Mouse (Mus musculus) forebrain, embryonic 16.5 days (tissue): ENCODE measurements around the gene Tex46. TPM values are rescaled to one million over a fixed set of nuclear protein-coding genes. Genes with fewer than 3 reads are reported as not detected.

Experiments used
- ATAC-seq: fragments of 200-750 bp; cut with Nextera tagmentation; 2 replicates; pipeline ENCODE4 v1.8.0; 2017; ENCODE audit warnings: mild to moderate bottlenecking, moderate library complexity
- H3K27ac ChIP-seq: fragments of 300-500 bp; sonication (generic); 2 replicates; pipeline ENCODE4 v1.5.1; 2014; ENCODE audit warnings: low read length, control low read depth
- H3K27me3 ChIP-seq: fragments of 300-500 bp; sonication (generic); replicated peaks from 2 replicates; pipeline ENCODE4 v1.6.1; 2014; ENCODE audit warnings: low read length; ENCODE audit not compliant: control insufficient read depth, insufficient read depth
- H3K36me3 ChIP-seq: fragments of 300-500 bp; sonication (generic); 2 replicates; pipeline ENCODE4 v1.6.1; 2014; ENCODE audit not compliant: control insufficient read depth, insufficient read depth
- H3K4me1 ChIP-seq: fragments of 300-500 bp; sonication (generic); replicated peaks from 2 replicates; pipeline ENCODE4 v1.6.1; 2014; ENCODE audit warnings: low read length; ENCODE audit not compliant: control insufficient read depth, insufficient read depth
- H3K4me2 ChIP-seq: fragments of 300-500 bp; sonication (generic); 2 replicates; pipeline ENCODE4 v1.6.1; 2014; ENCODE audit warnings: mild to moderate bottlenecking, low read length, control low read depth
- H3K4me3 ChIP-seq: fragments of 300-500 bp; sonication (generic); replicated peaks from 2 replicates; pipeline ENCODE4 v1.5.1; 2014; ENCODE audit warnings: mild to moderate bottlenecking, low read length, control low read depth
- H3K9ac ChIP-seq: fragments of 300-500 bp; sonication (generic); replicated peaks from 2 replicates; pipeline ENCODE4 v1.6.1; 2014; ENCODE audit warnings: low read depth, low read length, control low read depth
- H3K9me3 ChIP-seq: fragments of 300-500 bp; sonication (generic); 2 replicates; pipeline ENCODE4 v1.6.1; 2016; ENCODE audit warnings: low read length; ENCODE audit not compliant: control insufficient read depth
- WGBS: fragments of 180-500 bp; shearing (Covaris S2); extraction: QIAGEN DNeasy Blood & Tissue Kit; methylation state at CpG from one replicate; pipeline ENCODE4 v1.1.7; 2014; 5-methylcytosine and 5-hydroxymethylcytosine counted together
- polyA plus RNA-seq: library from polyadenylated mRNA; unstranded; fragments of >200 nt; fragmentation: Nextera tagmentation; extraction: Ambion mirVana; gene quantifications from 2 replicates; pipeline ENCODE4 v1.2.1, GENCODE M21; 2015

Tex46 gene
- polyA plus RNA-seq, result not detected in 2 replicates

DNA sequence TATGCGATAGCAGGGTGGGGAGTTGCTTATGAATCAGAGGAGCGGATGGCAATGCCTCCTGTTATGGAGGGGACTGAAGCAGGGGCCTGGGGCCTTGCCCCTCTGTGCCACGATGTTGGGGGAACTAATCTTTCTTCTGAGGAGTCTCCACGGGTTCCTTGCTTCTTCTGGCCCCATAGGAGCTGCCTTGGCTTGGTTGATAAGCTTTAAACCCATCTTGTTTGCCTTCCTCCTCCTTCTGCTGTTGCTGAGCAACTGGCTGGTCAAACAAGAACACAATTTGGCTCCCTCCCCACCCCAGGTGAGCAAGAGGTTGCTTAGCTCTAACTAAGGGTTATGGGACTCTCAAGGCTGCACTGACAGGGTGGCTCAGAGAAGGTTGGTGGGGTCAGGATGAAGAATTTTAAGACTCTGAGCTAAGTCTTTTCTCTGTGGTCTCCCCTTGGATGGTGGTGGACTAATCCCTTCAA lies at the start of gene Tex46:
Gene Tex46 (plus strand): TSS at position 51 of the 470 bp plus-strand sequence.
- no peak within 1 kb of the TSS for H3K4me2 ChIP-seq
- H3K27me3 ChIP-seq, result no peaks in the 10 kb centered on the region
- 68% methylated on average over 4 of the region's 4 CpGs for WGBS
- no peak for ATAC-seq
- H3K36me3 ChIP-seq, result no peaks in the 10 kb centered on the region
- no peak within 1 kb of the TSS for H3K4me3 ChIP-seq
- no peaks in the 10 kb centered on the region for H3K4me1 ChIP-seq
- no peak within 1 kb of the TSS for H3K27ac ChIP-seq
- H3K9me3 ChIP-seq, result no peaks in the 10 kb centered on the region
- no peak within 1 kb of the TSS for H3K9ac ChIP-seq

DNA sequence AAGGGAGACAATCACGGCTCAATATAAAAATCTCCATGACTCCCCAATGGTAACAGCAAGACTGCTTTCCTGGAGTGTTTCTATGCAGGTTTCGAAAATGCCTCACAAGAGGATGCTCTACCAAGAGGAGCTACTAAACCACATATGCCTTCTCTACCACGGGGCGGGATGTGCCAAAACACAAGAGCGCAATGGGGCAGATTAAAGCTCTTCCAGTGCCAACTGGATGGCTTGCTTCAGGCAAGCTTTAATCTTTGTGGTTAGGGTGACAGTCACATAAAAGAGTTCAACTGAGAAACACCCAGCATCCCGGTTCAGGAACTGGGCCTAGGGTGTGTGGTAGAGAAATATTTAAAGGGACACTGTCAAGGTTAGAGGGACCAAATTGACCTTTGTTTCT lies 47.5 kb upstream of the Tex46 start:
- no peak for ATAC-seq
- Histone ChIP-seq H3K27me3 (no peaks in the 10 kb centered on the region), H3K4me3 (no peak overlapping the region), H3K36me3 (peaks cover 37% of the 10 kb centered on the region), H3K9ac (no peak overlapping the region), H3K4me1 (peaks cover 3% of the 10 kb centered on the region; the same call in 1 of the 2 replicates), H3K9me3 (no peaks in the 10 kb centered on the region), H3K4me2 (no peak overlapping the region), H3K27ac (no peak overlapping the region)
- WGBS, result 66% methylated on average over 6 of the region's 6 CpGs

DNA sequence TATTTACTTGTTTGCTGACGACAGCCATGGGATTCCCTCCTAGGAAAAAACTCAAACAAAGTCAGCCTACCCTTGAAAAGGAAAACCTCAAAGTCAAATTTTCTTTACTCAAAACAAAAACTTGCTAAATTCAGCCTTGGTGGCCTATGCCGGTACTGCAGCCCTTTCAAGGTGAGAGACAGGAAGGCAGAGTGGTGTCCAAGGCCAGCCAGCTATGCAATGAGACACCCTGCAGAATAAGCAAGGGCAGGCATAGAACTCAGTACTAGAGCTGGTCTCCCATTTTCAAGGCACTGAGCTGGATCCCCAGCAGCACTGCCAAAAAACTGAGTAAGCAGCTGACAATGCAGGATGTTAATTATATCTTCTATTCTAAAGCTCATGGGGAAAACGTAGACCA lies 41.6 kb upstream of the Tex46 start:
- H3K9me3 ChIP-seq, result no peaks in the 10 kb centered on the region
- WGBS, result 71% methylated on average over 3 of the region's 3 CpGs
- ATAC-seq, result no peak
- no peak overlapping the region for H3K9ac ChIP-seq
- no peaks in the 10 kb centered on the region for H3K4me1 ChIP-seq
- peaks cover 24% of the 10 kb centered on the region for H3K36me3 ChIP-seq
- H3K27me3 ChIP-seq, result no peaks in the 10 kb centered on the region
- no peak overlapping the region for H3K4me2 ChIP-seq
- no peak overlapping the region for H3K27ac ChIP-seq
- H3K4me3 ChIP-seq, result no peak overlapping the region

DNA sequence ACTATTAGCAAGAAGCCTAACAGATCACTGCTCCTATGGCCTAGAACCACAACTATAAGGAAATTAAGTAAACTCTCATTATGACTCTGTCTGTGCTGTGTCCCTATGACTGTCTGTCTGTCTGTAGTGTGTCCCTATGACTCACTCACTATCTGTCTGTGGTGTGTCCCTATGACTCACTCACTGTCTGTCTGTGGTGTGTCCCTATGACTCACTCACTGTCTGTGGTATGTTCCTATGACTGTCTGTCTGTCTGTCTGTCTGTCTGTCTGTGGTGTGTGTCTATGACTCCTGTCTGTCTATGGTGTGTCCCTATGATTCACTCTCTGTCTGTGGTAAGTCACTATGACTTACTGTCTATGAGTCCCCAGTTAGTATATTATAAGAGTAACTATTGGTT lies 40.2 kb upstream of the Tex46 start:
- Histone ChIP-seq H3K4me1 (no peaks in the 10 kb centered on the region), H3K27ac (no peak overlapping the region), H3K36me3 (peaks cover 24% of the 10 kb centered on the region), H3K27me3 (no peaks in the 10 kb centered on the region), H3K4me2 (no peak overlapping the region), H3K9ac (no peak overlapping the region), H3K9me3 (no peaks in the 10 kb centered on the region), H3K4me3 (no peak overlapping the region)
- ATAC-seq, result no peak

DNA sequence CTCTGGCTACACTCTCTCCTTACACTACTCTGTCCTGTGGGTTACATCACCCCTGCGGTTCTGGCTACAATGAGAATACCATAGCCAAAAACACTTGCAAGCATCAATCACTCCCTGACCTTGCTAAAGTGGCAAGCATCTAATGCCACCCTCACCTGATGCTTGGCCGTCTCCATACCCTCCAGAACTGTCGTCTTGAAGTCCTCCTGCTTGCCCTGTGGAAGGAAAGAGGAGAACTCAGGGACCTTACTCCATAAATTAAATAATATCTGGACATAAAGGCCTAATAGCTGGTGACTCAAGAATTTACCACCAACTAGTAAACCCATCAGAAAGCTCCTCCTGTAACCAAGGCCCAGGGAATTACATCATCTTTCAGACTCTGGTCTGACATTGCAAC lies 28.4 kb upstream of the Tex46 start:
- ATAC-seq, result no peak
- Histone ChIP-seq H3K4me2 (no peak overlapping the region), H3K27ac (no peak overlapping the region), H3K27me3 (no peaks in the 10 kb centered on the region), H3K4me1 (peaks cover 4% of the 10 kb centered on the region), H3K36me3 (no peaks in the 10 kb centered on the region), H3K9ac (no peak overlapping the region), H3K4me3 (no peak overlapping the region), H3K9me3 (no peaks in the 10 kb centered on the region)
- WGBS, result 94% methylated on average over 3 of the region's 3 CpGs

DNA sequence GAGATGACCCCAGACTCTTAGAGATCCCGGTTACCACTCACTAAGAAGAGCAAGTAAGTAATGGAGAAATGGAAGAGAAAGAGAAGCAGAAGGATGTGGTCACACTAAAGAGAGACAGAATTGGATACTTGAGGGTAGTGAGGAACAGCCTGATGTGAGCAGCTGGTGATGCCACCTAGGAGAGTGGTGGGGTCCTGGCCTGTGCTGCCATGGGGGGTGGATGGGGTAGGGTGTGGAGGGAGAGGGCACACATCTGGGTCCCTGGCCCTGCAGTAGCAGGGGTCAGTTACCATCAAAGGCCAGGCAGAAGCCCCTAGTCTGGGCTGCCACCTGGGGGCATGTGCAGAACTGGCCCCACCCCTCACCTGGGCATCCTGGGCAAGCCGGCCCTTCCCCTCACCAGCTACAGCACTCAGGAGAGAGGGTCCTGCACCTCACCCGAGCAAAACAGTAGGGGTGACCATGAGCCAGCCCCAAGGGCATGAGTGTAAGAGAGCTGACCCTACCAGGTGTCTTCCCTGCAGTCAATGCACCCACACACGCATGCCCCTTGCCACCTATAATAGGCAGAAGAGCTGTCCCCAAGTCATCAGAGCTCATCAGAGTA lies 22.9 kb upstream of the Tex46 start:
- no peaks in the 10 kb centered on the region for H3K27me3 ChIP-seq
- H3K4me2 ChIP-seq, result no peak overlapping the region
- no peaks in the 10 kb centered on the region for H3K36me3 ChIP-seq
- H3K27ac ChIP-seq, result no peak overlapping the region
- H3K9ac ChIP-seq, result no peak overlapping the region
- H3K9me3 ChIP-seq, result no peaks in the 10 kb centered on the region
- 75% methylated on average over 4 of the region's 4 CpGs for WGBS
- peaks cover 10% of the 10 kb centered on the region for H3K4me1 ChIP-seq
- ATAC-seq, result no peak
- no peak overlapping the region for H3K4me3 ChIP-seq

DNA sequence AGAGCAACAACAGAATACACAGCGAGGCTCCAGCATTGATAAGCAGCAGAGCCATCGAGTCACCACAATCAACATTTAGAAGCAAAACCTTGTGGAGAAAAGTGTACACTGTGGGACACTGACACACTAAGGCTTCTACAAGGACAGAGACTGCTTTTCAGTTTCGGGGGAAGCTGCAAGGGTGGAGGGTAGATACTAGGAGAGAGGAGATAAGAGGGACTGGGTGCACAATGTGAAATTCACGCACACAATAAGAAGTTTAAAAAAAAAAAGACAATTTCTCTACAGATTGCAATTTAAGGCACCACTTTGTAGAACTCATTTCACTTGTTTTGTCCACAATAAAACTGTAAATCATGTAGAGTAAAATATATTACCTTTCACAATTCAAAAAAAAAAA lies 22.2 kb upstream of the Tex46 start:
- no peak overlapping the region for H3K27ac ChIP-seq
- no peaks in the 10 kb centered on the region for H3K9me3 ChIP-seq
- no peak for ATAC-seq
- WGBS, result 93% methylated on average over 4 of the region's 4 CpGs
- H3K36me3 ChIP-seq, result 0 out of 2 replicates have a peak, but pooled peaks cover 3% of the 10 kb centered on the region
- H3K9ac ChIP-seq, result no peak overlapping the region
- peaks cover 10% of the 10 kb centered on the region for H3K4me1 ChIP-seq
- H3K4me3 ChIP-seq, result no peak overlapping the region
- H3K27me3 ChIP-seq, result no peaks in the 10 kb centered on the region
- no peak overlapping the region for H3K4me2 ChIP-seq

DNA sequence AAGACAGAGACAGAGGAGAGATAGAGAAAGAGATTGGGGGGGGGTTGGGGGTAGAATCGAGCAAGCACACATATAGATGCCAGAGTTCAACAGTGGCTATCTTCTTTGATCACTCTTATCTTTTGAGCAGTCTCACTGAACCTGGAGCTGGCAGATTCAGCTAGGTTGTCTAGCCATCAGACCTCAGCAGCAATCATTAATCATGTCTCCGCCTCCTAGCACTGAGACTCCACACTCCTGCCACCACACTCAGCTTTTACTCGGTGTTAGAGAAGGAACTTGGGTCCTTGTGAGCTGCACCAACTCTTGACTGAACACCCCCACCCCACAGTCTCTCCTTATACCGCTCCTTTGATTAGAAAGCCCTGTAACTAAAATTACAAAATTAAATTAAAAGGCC lies 18.1 kb upstream of the Tex46 start:
- no peak for ATAC-seq
- no peak overlapping the region for H3K9ac ChIP-seq
- WGBS, result 80% methylated on average over 4 of the region's 4 CpGs

DNA sequence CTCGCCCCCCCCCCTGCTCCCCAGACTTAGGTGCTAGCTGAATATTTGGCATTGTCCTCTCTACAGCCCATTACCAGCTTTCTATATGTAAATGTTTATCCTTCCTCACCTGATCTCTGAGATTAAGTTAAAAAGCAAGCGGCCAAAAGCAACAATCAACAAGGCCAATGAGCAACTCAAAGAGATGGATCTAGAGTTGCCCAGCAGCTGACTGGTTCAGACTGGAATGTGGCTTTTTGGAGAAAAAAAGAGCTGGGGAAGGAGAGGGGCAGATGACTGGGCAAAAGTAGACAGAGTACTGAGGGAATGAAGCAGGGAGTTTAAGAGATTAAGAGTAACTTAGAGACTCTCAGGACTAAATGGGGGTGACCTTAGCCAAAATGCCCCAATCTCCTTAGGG lies 16.2 kb upstream of the Tex46 start:
- Histone ChIP-seq H3K9me3 (no peaks in the 10 kb centered on the region), H3K27ac (no peak overlapping the region), H3K4me3 (no peak overlapping the region), H3K27me3 (no peaks in the 10 kb centered on the region), H3K36me3 (0 out of 2 replicates have a peak, but pooled peaks cover 3% of the 10 kb centered on the region), H3K4me2 (no peak overlapping the region), H3K9ac (no peak overlapping the region), H3K4me1 (peaks cover 20% of the 10 kb centered on the region)
- WGBS, result 92% methylated on average over 2 of the region's 2 CpGs
- ATAC-seq, result no peak

More for the DNA sequence above, 18.1 kb upstream of the Tex46 start:
- H3K4me1 ChIP-seq, result peaks cover 14% of the 10 kb centered on the region
- no peak overlapping the region for H3K4me2 ChIP-seq
- no peak overlapping the region for H3K4me3 ChIP-seq
- no peak overlapping the region for H3K27ac ChIP-seq
- H3K27me3 ChIP-seq, result no peaks in the 10 kb centered on the region
- H3K9me3 ChIP-seq, result no peaks in the 10 kb centered on the region
- H3K36me3 ChIP-seq, result 0 out of 2 replicates have a peak, but pooled peaks cover 3% of the 10 kb centered on the region

DNA sequence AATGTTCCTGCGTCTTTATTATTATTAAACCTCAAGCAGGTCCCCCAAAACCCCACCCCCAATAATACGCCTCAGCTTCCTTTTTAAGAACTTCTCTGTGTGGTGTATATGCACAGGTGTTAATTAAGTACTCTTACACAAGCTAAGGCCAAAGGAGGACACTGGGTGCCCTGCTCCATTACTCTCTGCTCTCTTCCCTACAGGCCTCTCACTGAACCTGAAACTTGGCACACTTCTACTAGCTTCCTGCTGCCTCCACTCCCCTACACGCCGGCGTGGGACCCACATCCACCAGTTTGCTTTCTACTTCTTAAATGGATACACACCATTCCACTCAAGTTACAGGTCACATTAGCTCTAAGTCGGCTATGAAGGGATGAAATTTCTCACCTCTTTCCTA lies 15.0 kb upstream of the Tex46 start:
- H3K4me3 ChIP-seq, result no peak overlapping the region
- H3K27me3 ChIP-seq, result no peaks in the 10 kb centered on the region
- H3K9me3 ChIP-seq, result no peaks in the 10 kb centered on the region
- no peak overlapping the region for H3K27ac ChIP-seq
- 0 out of 2 replicates have a peak, but pooled peaks cover 3% of the 10 kb centered on the region for H3K36me3 ChIP-seq
- 86% methylated on average over 6 of the region's 6 CpGs for WGBS
- ATAC-seq, result no peak
- peaks cover 22% of the 10 kb centered on the region for H3K4me1 ChIP-seq
- no peak overlapping the region for H3K9ac ChIP-seq
- H3K4me2 ChIP-seq, result no peak overlapping the region
